Mouse (Mus musculus) cerebellum, adult 9-11 months (tissue): ENCODE data around the gene Scp2d1.
"Not testable (repeated sequence)": the region's sequence is repeated elsewhere in the genome, so short reads cannot be mapped to it uniquely, and the experiment has no call there.

ENCODE experiments used
- DNase-seq: peaks from one replicate; pipeline ENCODE4 v3.0.0; 2022

The Scp2d1 gene

DNA sequence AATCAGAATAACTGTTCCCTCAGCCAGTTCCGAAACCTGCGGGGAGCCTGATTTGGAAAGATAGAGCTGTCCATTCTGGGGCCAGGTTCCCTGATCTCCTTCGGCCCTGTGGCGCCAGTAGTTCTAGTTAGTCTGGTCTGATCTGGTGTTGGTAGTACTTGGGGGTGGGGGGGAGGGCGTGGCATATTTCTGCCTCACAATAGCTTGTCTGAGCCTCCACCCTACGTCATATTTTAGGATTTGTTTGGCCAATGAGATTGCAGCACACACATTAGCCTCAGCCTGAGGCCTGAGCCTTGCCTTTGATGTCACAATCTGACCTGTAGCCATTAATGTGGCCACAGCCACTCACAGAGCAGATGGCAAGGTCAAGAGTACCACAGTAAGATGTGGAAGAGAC lies at the start of gene Scp2d1:
Gene Scp2d1 (plus strand): TSS at position 301 of the 400 bp plus-strand sequence.
- not testable (repeated sequence) for DNase-seq

DNA sequence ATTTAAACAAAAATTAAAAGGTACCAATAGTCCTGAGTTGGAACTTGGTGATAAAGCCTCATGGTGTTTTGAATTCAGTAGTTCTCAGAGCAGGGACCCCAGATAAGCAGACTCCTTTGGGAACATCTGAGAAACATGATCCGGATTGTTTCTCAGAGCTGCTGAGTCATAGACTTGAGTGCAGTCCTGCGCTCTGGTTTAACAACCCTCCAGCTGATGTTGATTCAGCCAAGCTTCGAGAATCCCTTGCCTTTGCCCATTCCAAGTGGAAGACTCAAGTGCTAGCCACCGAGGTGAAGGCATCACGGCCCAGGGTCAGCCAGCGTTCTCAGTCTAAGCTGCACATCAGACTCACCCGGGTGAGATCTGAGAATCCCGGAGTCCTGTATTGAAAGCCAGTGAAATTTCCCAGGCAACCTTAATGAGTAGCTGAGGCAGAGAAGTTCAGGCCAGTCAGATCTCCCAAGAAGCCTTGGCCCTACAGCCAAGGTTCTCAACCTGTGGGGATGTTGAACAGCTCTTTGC lies 48.8 kb upstream of the Scp2d1 start:
- DNase-seq: no peak

DNA sequence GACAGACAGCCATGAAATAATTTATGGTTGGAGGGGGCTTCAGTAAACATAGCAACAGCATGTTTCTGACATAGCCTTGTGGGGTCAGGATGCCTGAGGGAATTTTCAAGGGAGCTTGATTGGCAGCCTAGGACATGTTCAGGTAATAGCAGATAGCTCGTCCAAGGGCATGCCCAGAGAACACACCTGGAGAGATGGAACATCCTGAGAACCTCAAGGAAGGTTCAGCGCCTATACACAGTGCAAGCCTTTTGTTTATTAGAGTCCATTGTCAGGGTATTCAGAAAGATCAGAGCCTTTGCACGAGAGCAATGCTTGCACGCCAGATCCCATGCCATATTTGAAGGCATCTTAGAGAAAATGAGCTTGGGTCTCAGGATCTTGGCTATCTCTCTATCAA lies 47.8 kb upstream of the Scp2d1 start:
- DNase-seq: no peak

GRCm38 (mm10) chr2:144779263-144779662 lies 44.2 kb upstream of the Scp2d1 start:
- no peak for DNase-seq

- no peak for DNase-seq
Observed at GRCm38 (mm10) chr2:144780731-144781130, 42.7 kb upstream of the Scp2d1 start.

DNA sequence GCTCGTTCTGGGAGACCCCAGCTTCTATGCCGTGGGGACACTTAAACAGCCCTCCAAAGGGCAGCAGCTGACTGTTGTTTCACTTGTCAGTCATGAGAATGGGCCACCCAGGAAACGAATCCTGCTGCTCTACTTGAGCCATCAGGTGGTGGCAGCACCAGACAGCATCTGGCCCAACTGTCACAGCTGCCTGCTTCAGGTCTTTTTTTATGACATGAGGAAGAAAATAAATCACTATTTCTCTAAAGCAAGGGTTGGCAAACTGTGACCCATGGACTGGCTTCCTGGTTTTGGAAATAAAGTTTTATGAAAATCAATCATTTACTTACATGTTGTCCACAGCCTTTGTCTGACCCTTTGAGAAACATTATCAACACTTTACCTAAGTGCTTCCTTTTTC lies 41.6 kb upstream of the Scp2d1 start:
- DNase-seq: no peak

- DNase-seq: no peak
Observed at GRCm38 (mm10) chr2:144782481-144782880, 41.0 kb upstream of the Scp2d1 start.

DNA sequence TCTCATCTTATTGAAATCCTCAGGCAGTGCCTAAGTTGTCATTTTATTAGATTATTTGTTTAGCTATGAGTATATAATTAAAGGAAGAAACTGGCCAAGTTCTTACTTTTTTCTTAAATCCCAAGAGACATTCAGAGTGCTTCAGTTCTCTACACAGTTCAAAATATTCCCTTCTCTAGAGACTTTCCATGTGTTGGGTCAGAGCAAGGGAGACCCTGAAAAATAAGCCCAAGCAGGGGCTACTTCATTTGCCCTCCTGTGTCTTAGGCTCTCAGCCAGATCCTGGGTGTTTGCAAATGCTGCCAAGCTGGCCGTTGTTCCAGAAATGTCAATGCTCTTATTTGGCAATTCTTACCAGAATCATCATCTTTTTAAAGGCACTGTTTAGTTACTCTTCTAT lies 40.3 kb upstream of the Scp2d1 start:
- no peak for DNase-seq

DNA sequence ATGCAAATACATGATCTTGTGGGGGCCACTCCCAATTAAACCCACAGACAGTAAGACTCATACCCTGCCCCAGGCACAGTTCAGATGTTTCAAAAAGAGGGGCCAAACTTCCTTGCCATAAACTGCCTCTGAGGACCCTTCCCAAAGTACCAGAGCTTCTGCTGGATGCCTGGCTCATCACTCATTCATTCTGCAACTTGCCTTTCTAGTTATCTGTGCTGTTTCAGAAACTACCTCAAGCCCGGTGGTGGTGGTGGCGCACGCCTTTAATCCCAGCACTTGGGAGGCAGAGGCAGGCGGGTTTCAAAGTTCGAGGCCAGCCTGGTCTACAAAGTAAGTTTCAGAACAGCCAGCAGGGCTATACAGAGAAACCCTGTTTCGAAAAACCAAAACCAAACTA lies 39.6 kb upstream of the Scp2d1 start:
- no peak for DNase-seq

DNA sequence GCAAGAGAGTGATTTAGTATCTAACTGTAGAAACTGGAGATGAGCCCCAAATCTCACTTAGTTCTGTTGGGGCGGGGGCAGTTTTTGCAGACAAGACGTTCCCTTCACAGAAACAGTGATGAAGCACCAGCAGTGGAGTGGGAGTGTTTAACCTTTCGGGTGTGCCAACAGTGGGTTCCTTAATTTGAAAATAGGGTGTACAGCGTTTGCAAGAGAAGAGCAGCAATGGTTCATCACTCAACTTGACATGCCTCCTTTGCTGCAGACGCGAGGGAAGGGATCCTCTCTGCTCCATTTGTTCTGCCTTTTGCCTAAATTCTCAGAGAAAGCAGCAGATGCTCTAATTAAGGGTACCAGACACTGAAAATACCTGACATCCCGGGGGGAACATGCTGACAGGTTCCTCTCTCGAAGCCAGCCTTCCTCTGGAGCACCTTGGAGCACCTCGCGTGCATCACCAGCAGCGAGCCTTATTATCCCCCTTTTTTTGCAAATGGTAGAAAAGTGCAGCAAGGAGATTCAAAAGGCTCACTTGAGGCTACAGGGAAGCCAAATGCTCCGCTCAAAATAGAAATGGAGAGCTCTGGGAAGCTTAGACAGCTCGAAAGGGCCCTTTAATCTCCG lies 31.7 kb upstream of the Scp2d1 start:
- no peak for DNase-seq

- DNase-seq: no peak
Observed at GRCm38 (mm10) chr2:144797515-144797914, 25.9 kb upstream of the Scp2d1 start.

- no peak for DNase-seq
Observed at GRCm38 (mm10) chr2:144807766-144808754, 15.4 kb upstream of the Scp2d1 start.

DNA sequence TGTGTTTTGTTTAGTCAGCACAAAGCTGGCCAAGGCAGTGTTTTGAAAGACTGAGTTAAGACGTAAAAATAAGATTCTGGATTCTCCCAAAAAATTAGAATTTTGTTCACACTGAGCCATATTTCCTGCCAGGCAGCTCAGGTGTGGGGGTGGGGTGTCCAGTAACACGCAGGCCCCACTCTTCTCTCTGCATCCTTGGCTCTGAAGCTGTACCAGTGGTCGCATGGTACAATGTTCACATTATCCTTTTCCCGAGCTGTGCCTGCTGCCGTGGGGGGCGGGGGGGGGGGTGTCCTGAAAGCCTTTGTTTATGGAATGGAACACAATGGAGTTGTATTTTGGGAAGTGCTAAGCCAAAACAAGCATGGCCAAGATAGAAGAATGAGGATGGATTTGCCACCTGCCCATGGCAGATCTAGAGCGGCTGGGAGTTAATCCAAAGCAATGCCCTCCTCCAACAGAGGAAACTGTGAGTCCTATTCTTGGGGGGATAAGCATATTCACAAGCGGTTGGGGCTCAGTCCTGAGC lies 5.1 kb downstream of the Scp2d1 start:
- peak; percentile 9 for DNase-seq

GRCm38 (mm10) chr2:144836667-144837311 lies 13.3 kb downstream of the Scp2d1 start:
- no peak for DNase-seq

GRCm38 (mm10) chr2:144837312-144837679 lies 13.8 kb downstream of the Scp2d1 start:
- no peak for DNase-seq

DNA sequence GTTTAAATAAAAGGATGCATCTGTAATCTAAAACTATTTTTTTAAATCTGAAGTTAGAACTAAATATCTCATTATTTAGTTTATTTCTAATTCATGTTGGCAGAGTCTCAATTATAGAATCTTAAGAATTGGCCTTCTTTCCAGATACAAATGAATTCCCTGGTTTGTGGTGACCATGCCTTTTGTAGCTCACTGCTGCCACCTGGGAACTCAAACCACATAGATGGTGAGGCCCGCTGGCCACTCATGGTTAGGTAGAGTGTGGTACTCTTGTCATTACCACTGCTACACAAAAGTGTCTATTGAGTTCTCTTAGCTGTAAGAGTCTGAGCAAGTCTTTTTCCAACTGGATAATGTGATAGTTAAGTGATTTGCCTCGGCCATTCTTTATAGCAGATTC lies 45.4 kb downstream of the Scp2d1 start:
- peak; percentile 7 for DNase-seq
